Mouse (Mus musculus) thymus, adult 2 months (tissue): ENCODE results near the gene Crnn.

Experiments
- CTCF ChIP-seq: fragments of 200-500 bp; IDR thresholded peaks from 2 replicates; pipeline ENCODE4 v1.5.1; 2012; ENCODE audit warnings: mild to moderate bottlenecking, control low read depth, low read length, moderate library complexity, borderline replicate concordance; ENCODE audit not compliant: control insufficient read depth, poor library complexity, insufficient read depth; ENCODE audit errors: extremely low read depth
- POLR2A ChIP-seq: fragments of 200-500 bp; IDR thresholded peaks from 2 replicates; pipeline ENCODE4 v1.6.1; 2012; ENCODE audit warnings: mild to moderate bottlenecking, low read length, control low read depth, moderate library complexity; ENCODE audit not compliant: control insufficient read depth, poor library complexity, insufficient read depth; ENCODE audit errors: extremely low read depth

GRCm38 (mm10) chr3:93114481-93114880 lies 30.1 kb upstream of the Crnn start:
- TF ChIP-seq POLR2A (no peak), CTCF (no peak)
